Mouse (Mus musculus) cerebellum, adult 11-12 months (tissue): ENCODE data around the gene Gm48551.

Experiments
- DNase-seq: peaks from one replicate; pipeline ENCODE4 v3.0.0; 2022

Gene Gm48551

GRCm38 (mm10) chr10:81383802-81384604 is at the start of gene Gm48551, which contains the start of gene Dohh:
Gene Gm48551, plus strand, starts transcription at chr10:81384466.
Gene Dohh, plus strand, starts transcription at chr10:81384428.
- DNase-seq: peak; percentile 99

GRCm38 (mm10) chr10:81335393-81336340 is 48.6 kb upstream of the Gm48551 start:
- DNase-seq: no peak

GRCm38 (mm10) chr10:81336558-81336957 is 47.7 kb upstream of the Gm48551 start:
- no peak for DNase-seq

GRCm38 (mm10) chr10:81340551-81341332 is 43.5 kb upstream of the Gm48551 start:
- peak; percentile 26 for DNase-seq

- DNase-seq: peak; percentile 42
Measured at GRCm38 (mm10) chr10:81341333-81341949, 42.8 kb upstream of the Gm48551 start.

GRCm38 (mm10) chr10:81342686-81343505 is 41.4 kb upstream of the Gm48551 start, which contains the start of gene Gipc3:
Gene Gipc3, minus strand, starts transcription at chr10:81343266.
- DNase-seq: no peak

GRCm38 (mm10) chr10:81344421-81345161 is 39.7 kb upstream of the Gm48551 start:
- peak; percentile 18 for DNase-seq

- DNase-seq: peak; percentile 27
Measured at GRCm38 (mm10) chr10:81345162-81345534, 39.1 kb upstream of the Gm48551 start.

GRCm38 (mm10) chr10:81346453-81347067 is 37.7 kb upstream of the Gm48551 start:
- peak; percentile 46 for DNase-seq

- peak; percentile 66 for DNase-seq
Measured at GRCm38 (mm10) chr10:81349146-81349545, 35.1 kb upstream of the Gm48551 start.

GRCm38 (mm10) chr10:81349961-81350350 is 34.3 kb upstream of the Gm48551 start:
- DNase-seq: no peak

GRCm38 (mm10) chr10:81350351-81351063 is 33.8 kb upstream of the Gm48551 start, which contains the start of gene Hmg20b:
Gene Hmg20b, minus strand, starts transcription at chr10:81350480.
- DNase-seq: peak; percentile 99

- peak; percentile 30 for DNase-seq
Measured at GRCm38 (mm10) chr10:81351678-81352291, 32.5 kb upstream of the Gm48551 start.

- peak; percentile 40 for DNase-seq
Measured at GRCm38 (mm10) chr10:81354738-81355477, 29.4 kb upstream of the Gm48551 start.

GRCm38 (mm10) chr10:81355533-81355932 is 28.7 kb upstream of the Gm48551 start:
- no peak for DNase-seq

GRCm38 (mm10) chr10:81356352-81356990 is 27.8 kb upstream of the Gm48551 start:
- peak; percentile 45 for DNase-seq
